Mouse (Mus musculus) intestine, embryonic 14.5 days (tissue): ENCODE results near the gene Acsl3. TPM values are rescaled to one million over a fixed set of nuclear protein-coding genes. Genes with fewer than 3 reads are reported as not detected.

Source experiments
- ATAC-seq: fragments of 200-750 bp; cut with Nextera tagmentation; replicated peaks from 2 replicates; pipeline ENCODE4 v1.8.0; 2017; ENCODE audit warnings: low read depth, moderate number of reproducible peaks, moderate TSS enrichment, moderate library complexity; ENCODE audit not compliant: low FRiP score, low TSS enrichment
- DNase-seq: peaks from one replicate; pipeline ENCODE4 v3.0.0-alpha.2; 2018; ENCODE audit warnings: low spot score
- H3K27ac ChIP-seq: fragments of 300-500 bp; sonication (generic); 2 replicates; pipeline ENCODE4 v1.5.1; 2014; ENCODE audit warnings: low read depth, mild to moderate bottlenecking, control low read depth
- H3K27me3 ChIP-seq: fragments of 300-500 bp; sonication (generic); replicated peaks from 2 replicates; pipeline ENCODE4 v1.6.1; 2014; ENCODE audit warnings: low read length, control low read depth; ENCODE audit not compliant: control insufficient read depth, insufficient read depth
- H3K36me3 ChIP-seq: fragments of 300-500 bp; sonication (generic); 2 replicates; pipeline ENCODE4 v1.6.1; 2014; ENCODE audit warnings: low read length, control low read depth; ENCODE audit not compliant: control insufficient read depth, insufficient read depth
- H3K4me1 ChIP-seq: fragments of 300-500 bp; sonication (generic); replicated peaks from 2 replicates; pipeline ENCODE4 v1.6.1; 2014; ENCODE audit warnings: low read length, control low read depth, mixed read lengths; ENCODE audit not compliant: control insufficient read depth, insufficient read depth
- H3K4me2 ChIP-seq: fragments of 300-500 bp; sonication (generic); 2 replicates; pipeline ENCODE4 v1.6.1; 2014; ENCODE audit warnings: low read length
- H3K4me3 ChIP-seq: fragments of 300-500 bp; sonication (generic); 2 replicates; pipeline ENCODE4 v1.5.1; 2014; ENCODE audit warnings: low read depth, low read length, control low read depth, mixed read lengths
- H3K9ac ChIP-seq: fragments of 300-500 bp; sonication (generic); 2 replicates; pipeline ENCODE4 v1.6.1; 2014; ENCODE audit warnings: mild to moderate bottlenecking, low read length
- H3K9me3 ChIP-seq: fragments of 300-500 bp; sonication (generic); 2 replicates; pipeline ENCODE4 v1.6.1; 2016; ENCODE audit warnings: low read length, control low read depth; ENCODE audit not compliant: control insufficient read depth
- WGBS: fragments of 180-500 bp; shearing (Covaris S2); extraction: QIAGEN DNeasy Blood & Tissue Kit; methylation state at CpG from one replicate; pipeline ENCODE4 v1.1.7; 2014; 5-methylcytosine and 5-hydroxymethylcytosine counted together
- polyA plus RNA-seq: library from polyadenylated mRNA; unstranded; fragments of >200 nt; fragmentation: Nextera tagmentation; extraction: Ambion mirVana; gene quantifications from 2 replicates; pipeline ENCODE4 v1.2.1, GENCODE M21; 2014

Gene Acsl3
- polyA plus RNA-seq, 1 experiment from 2014 or later = 87.5 TPM

DNA sequence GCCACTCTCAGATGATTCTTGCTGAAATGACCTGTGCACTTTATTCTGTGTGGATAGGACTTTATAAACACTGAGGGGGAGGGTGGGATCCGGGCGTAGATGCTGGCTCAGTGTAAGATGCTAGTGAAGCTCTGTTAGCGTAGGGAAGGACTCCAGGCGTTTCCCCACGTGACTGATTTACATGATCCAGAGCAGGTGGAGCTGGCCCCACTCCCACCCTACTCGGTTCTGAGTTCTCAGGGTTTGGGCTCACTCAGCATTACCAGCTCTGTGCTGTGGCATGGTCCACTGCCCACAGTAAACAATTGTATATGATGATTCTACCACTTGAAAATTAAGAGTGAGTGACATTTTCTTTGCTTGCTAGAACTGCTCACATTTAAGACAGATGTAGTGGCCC lies 40.5 kb downstream of the Acsl3 start:
- H3K27ac ChIP-seq = no peak overlapping the region
- ATAC-seq (no peak), DNase-seq (no peak)
- no peak overlapping the region for H3K4me3 ChIP-seq
- WGBS = 57% methylated on average over 6 of the region's 6 CpGs
- H3K9ac ChIP-seq = no peak overlapping the region
- no peak overlapping the region for H3K4me2 ChIP-seq
- no peaks in the 10 kb centered on the region for H3K27me3 ChIP-seq
- no peaks in the 10 kb centered on the region for H3K4me1 ChIP-seq
- H3K36me3 ChIP-seq = peaks cover 88% of the 10 kb centered on the region
- no peaks in the 10 kb centered on the region for H3K9me3 ChIP-seq

- Histone ChIP-seq H3K27me3 (no peaks in the 10 kb centered on the region), H3K27ac (no peak overlapping the region), H3K4me1 (no peaks in the 10 kb centered on the region), H3K36me3 (peaks cover 91% of the 10 kb centered on the region), H3K9me3 (no peaks in the 10 kb centered on the region), H3K4me3 (no peak overlapping the region), H3K4me2 (no peak overlapping the region), H3K9ac (no peak overlapping the region)
- ATAC-seq (no peak), DNase-seq (no peak)
- WGBS = 85% methylated on average over 3 of the region's 3 CpGs
Observed at GRCm38 (mm10) chr1:78701740-78702139, 44.1 kb downstream of the Acsl3 start.

DNA sequence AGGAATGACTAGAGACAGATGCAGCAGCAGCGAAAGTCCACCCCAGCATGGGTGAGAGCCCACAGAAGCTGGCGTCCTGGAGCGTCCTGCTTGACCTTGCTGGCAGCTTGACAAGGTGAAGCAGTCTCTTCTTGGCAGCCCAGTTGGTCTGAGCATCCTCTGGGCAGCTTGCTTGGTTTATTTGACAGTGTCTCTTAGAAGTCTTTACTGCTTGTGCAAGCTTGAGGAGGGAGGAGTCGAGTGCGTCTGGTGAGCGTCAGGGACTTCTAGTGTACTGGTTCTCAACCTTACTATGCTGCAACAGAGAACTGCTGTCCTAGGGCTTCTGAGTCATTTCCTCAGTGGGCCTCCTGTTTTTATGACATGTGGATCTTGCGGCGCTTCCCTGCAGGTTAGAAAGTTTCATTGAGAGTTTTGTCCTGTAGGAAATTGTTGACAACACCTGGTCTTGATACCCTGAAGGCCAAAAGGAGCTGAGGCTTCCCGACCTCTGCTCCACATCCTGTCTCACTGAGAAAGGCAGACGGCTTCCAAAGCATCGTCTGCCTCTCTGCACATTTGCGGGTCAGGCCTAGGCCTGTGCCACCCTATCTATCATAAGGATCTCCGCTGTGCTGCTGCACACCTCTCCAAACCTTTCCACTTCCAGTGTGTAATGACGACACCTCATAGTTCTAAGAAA lies 44.8 kb downstream of the Acsl3 start:
- Histone ChIP-seq H3K36me3 (peaks cover 84% of the 10 kb centered on the region), H3K4me1 (no peaks in the 10 kb centered on the region), H3K4me3 (no peak overlapping the region), H3K9me3 (no peaks in the 10 kb centered on the region), H3K27ac (no peak overlapping the region), H3K4me2 (no peak overlapping the region), H3K9ac (no peak overlapping the region), H3K27me3 (no peaks in the 10 kb centered on the region)
- ATAC-seq (no peak), DNase-seq (no peak)
- 61% methylated on average over 14 of the region's 14 CpGs for WGBS

- Histone ChIP-seq H3K4me1 (no peaks in the 10 kb centered on the region), H3K4me2 (no peak overlapping the region), H3K27me3 (no peaks in the 10 kb centered on the region), H3K36me3 (peaks cover 81% of the 10 kb centered on the region), H3K9me3 (no peaks in the 10 kb centered on the region), H3K4me3 (no peak overlapping the region), H3K9ac (no peak overlapping the region), H3K27ac (no peak overlapping the region)
- ATAC-seq (no peak), DNase-seq (no peak)
- WGBS = 82% methylated on average over 2 of the region's 2 CpGs
Observed at GRCm38 (mm10) chr1:78702964-78703285, 45.3 kb downstream of the Acsl3 start.

GRCm38 (mm10) chr1:78706338-78706737 lies 48.7 kb downstream of the Acsl3 start:
- Histone ChIP-seq H3K27ac (no peak overlapping the region), H3K9ac (no peak overlapping the region), H3K27me3 (no peaks in the 10 kb centered on the region), H3K4me1 (no peaks in the 10 kb centered on the region), H3K4me3 (no peak overlapping the region), H3K9me3 (no peaks in the 10 kb centered on the region), H3K36me3 (peaks cover 52% of the 10 kb centered on the region), H3K4me2 (no peak overlapping the region)
- no peak for ATAC-seq
- 84% methylated on average over 10 of the region's 10 CpGs for WGBS
- no peak for DNase-seq

DNA sequence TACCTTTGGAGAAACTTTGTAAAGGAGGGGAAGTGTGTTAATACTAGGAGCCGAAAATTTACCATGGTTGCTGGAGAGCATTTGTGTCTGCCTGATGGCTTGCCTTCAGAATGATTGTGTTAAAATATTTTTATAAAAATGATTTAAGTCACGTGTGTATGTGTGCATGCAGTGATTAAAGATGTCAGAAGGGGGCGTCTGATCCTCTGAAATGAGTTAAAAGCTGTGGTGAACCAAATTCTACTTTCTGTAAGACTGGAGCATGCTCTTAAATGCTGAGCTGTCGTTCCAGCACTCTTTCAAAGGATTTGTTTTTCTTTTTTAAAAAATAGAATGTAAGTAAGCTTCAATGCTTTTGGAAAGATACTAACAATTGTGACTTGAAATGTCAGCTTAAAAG lies 49.7 kb downstream of the Acsl3 start:
- Histone ChIP-seq H3K36me3 (peaks cover 43% of the 10 kb centered on the region), H3K4me3 (no peak overlapping the region), H3K4me2 (no peak overlapping the region), H3K27ac (no peak overlapping the region), H3K9me3 (no peaks in the 10 kb centered on the region), H3K9ac (no peak overlapping the region), H3K4me1 (no peaks in the 10 kb centered on the region), H3K27me3 (no peaks in the 10 kb centered on the region)
- DNase-seq (no peak), ATAC-seq (no peak)
- 65% methylated on average over 4 of the region's 4 CpGs for WGBS

DNA sequence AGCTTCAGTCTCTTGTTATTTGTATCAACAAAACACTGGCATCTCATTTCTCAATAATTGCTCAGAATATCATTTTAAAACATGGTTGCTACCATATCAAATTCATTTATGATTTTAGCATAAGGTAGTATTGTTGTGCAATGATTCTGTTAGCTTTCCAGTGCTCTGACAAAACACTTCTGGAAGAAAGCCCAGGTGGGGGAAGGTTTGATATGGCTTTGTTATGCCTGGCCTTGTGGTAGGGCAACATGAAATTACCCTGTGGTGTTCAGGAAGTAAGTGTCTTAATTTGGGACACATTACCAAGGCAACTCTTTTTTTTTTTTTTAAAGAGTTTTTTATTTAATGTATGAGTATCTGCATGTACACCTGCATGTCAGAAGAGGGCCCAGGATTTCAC lies 52.4 kb downstream of the Acsl3 start:
- Histone ChIP-seq H3K27me3 (no peaks in the 10 kb centered on the region), H3K36me3 (peaks cover 15% of the 10 kb centered on the region), H3K4me3 (no peak overlapping the region), H3K4me2 (no peak overlapping the region), H3K9me3 (no peaks in the 10 kb centered on the region), H3K9ac (no peak overlapping the region), H3K4me1 (no peaks in the 10 kb centered on the region), H3K27ac (no peak overlapping the region)
- DNase-seq = no peak
- no peak for ATAC-seq

GRCm38 (mm10) chr1:78710613-78711329 lies 53.1 kb downstream of the Acsl3 start:
- no peak overlapping the region for H3K27ac ChIP-seq
- H3K9ac ChIP-seq = no peak overlapping the region
- no peak for ATAC-seq
- WGBS = 88% methylated on average over 5 of the region's 5 CpGs
- H3K4me2 ChIP-seq = no peak overlapping the region
- H3K9me3 ChIP-seq = no peaks in the 10 kb centered on the region
- H3K27me3 ChIP-seq = no peaks in the 10 kb centered on the region
- H3K36me3 ChIP-seq = 0 out of 2 replicates have a peak, but pooled peaks cover 8% of the 10 kb centered on the region
- H3K4me3 ChIP-seq = no peak overlapping the region
- DNase-seq = no peak
- no peaks in the 10 kb centered on the region for H3K4me1 ChIP-seq
